Mouse (Mus musculus) hindbrain, embryonic 16.5 days (tissue): Measurements from ENCODE around the gene Spred3. TPM values are rescaled to one million over a fixed set of nuclear protein-coding genes. Genes with fewer than 3 reads are reported as not detected.
"Not testable (repeated sequence)": the region's sequence is repeated elsewhere in the genome, so short reads cannot be mapped to it uniquely, and the experiment has no call there.

Experiments
- ATAC-seq: fragments of 200-750 bp; cut with Nextera tagmentation; 2 replicates; pipeline ENCODE4 v1.8.0; 2017; ENCODE audit warnings: moderate TSS enrichment, moderate library complexity
- H3K27ac ChIP-seq: fragments of 300-500 bp; sonication (generic); 2 replicates; pipeline ENCODE4 v1.5.1; 2014; ENCODE audit warnings: low read depth, mild to moderate bottlenecking, control low read depth, low read length, moderate library complexity
- H3K27me3 ChIP-seq: fragments of 300-500 bp; sonication (generic); replicated peaks from 2 replicates; pipeline ENCODE4 v1.6.1; 2014; ENCODE audit warnings: low read length; ENCODE audit not compliant: control insufficient read depth, insufficient read depth
- H3K36me3 ChIP-seq: fragments of 300-500 bp; sonication (generic); 2 replicates; pipeline ENCODE4 v1.6.1; 2014; ENCODE audit warnings: mild to moderate bottlenecking, low read length, moderate library complexity, mixed read lengths; ENCODE audit not compliant: control insufficient read depth, insufficient read depth
- H3K4me1 ChIP-seq: fragments of 300-500 bp; sonication (generic); 2 replicates; pipeline ENCODE4 v1.6.1; 2014; ENCODE audit warnings: low read depth, low read length; ENCODE audit not compliant: control insufficient read depth, insufficient read depth
- H3K4me2 ChIP-seq: fragments of 300-500 bp; sonication (generic); 2 replicates; pipeline ENCODE4 v1.6.1; 2014; ENCODE audit warnings: mild to moderate bottlenecking, low read length, control low read depth, moderate library complexity
- H3K4me3 ChIP-seq: fragments of 300-500 bp; sonication (generic); 2 replicates; pipeline ENCODE4 v1.5.1; 2014; ENCODE audit warnings: mild to moderate bottlenecking, low read length, control low read depth, moderate library complexity
- H3K9ac ChIP-seq: fragments of 300-500 bp; sonication (generic); 2 replicates; pipeline ENCODE4 v1.6.1; 2014; ENCODE audit warnings: low read depth, mild to moderate bottlenecking, control low read depth, low read length, moderate library complexity
- H3K9me3 ChIP-seq: fragments of 300-500 bp; sonication (generic); 2 replicates; pipeline ENCODE4 v1.6.1; 2014; ENCODE audit warnings: mild to moderate bottlenecking, low read length, moderate library complexity; ENCODE audit not compliant: control insufficient read depth
- WGBS: fragments of 180-500 bp; shearing (Covaris S2); extraction: QIAGEN DNeasy Blood & Tissue Kit; methylation state at CpG from one replicate; pipeline ENCODE4 v1.1.7; 2014; 5-methylcytosine and 5-hydroxymethylcytosine counted together
- polyA plus RNA-seq: library from polyadenylated mRNA; unstranded; fragments of >200 nt; fragmentation: Nextera tagmentation; extraction: Ambion mirVana; gene quantifications from 2 replicates; pipeline ENCODE4 v1.2.1, GENCODE M21; 2015

Spred3 gene
- polyA plus RNA-seq, 1 experiment from 2014 or later, result 10.4 TPM

DNA sequence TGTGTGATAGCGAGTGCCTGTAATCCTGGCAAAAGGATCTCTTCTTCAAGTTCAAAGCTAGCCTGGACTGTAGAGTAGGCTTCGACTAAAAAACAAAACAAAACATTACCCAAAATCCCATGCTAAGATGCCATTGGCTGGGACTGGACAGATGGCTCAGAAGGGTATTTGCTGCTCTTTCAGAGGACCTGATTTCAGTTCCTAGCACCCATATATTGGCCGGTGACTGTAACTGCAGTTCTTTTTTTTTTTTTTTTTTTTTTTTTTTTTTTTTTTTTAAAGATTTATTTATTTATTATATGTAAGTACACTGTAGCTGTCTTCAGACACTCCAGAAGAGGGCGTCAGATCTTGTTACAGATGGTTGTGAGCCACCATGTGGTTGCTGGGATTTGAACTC is 31.0 kb downstream of the Spred3 start:
- WGBS, result 94% methylated on average over 3 of the region's 4 CpGs
- H3K4me1 ChIP-seq, H3K9ac ChIP-seq, H3K4me3 ChIP-seq, H3K27me3 ChIP-seq, H3K4me2 ChIP-seq, H3K27ac ChIP-seq, H3K36me3 ChIP-seq, H3K9me3 ChIP-seq, ATAC-seq: not testable (repeated sequence)

GRCm38 (mm10) chr7:29137429-29137828 is 32.8 kb downstream of the Spred3 start:
- H3K27ac ChIP-seq, result no peak overlapping the region
- H3K27me3 ChIP-seq, result peaks cover 2% of the 10 kb centered on the region
- H3K4me2 ChIP-seq, result no peak overlapping the region
- ATAC-seq, result no peak
- no peaks in the 10 kb centered on the region; the same call in 1 of the 2 replicates for H3K4me1 ChIP-seq
- no peaks in the 10 kb centered on the region for H3K36me3 ChIP-seq
- no peaks in the 10 kb centered on the region for H3K9me3 ChIP-seq
- H3K4me3 ChIP-seq, result no peak overlapping the region
- 43% methylated on average over 16 of the region's 16 CpGs for WGBS
- no peak overlapping the region for H3K9ac ChIP-seq

- Histone ChIP-seq H3K4me2 (peak within 1 kb of the TSS; percentile 60), H3K4me3 (peak within 1 kb of the TSS; percentile 30), H3K4me1 (no peaks in the 10 kb centered on the region; the same call in 1 of the 2 replicates), H3K9ac (peak within 1 kb of the TSS; percentile 9; the same call in 1 of the 2 replicates), H3K9me3 (no peaks in the 10 kb centered on the region), H3K36me3 (no peaks in the 10 kb centered on the region), H3K27me3 (peaks cover 2% of the 10 kb centered on the region), H3K27ac (no peak within 1 kb of the TSS)
- ATAC-seq, result peak; percentile 71
- WGBS, result 2% methylated on average over 10 of the region's 20 CpGs
Measured at GRCm38 (mm10) chr7:29134693-29135386, 35.4 kb downstream of the Spred3 start, which contains the start of gene Rasgrp4. Gene Rasgrp4 (plus strand): TSS chr7:29134851.

- no peaks in the 10 kb centered on the region for H3K36me3 ChIP-seq
- H3K27ac ChIP-seq, result no peak overlapping the region
- H3K9me3 ChIP-seq, result no peaks in the 10 kb centered on the region
- H3K4me3 ChIP-seq, result peak overlapping the region; percentile 30
- peak overlapping the region; percentile 60 for H3K4me2 ChIP-seq
- WGBS, result 5% methylated on average over 4 of the region's 4 CpGs
- ATAC-seq, result no peak
- peaks cover 2% of the 10 kb centered on the region for H3K27me3 ChIP-seq
- no peaks in the 10 kb centered on the region; the same call in 1 of the 2 replicates for H3K4me1 ChIP-seq
- no peak overlapping the region for H3K9ac ChIP-seq
Measured at GRCm38 (mm10) chr7:29134230-29134629, 36.0 kb downstream of the Spred3 start.

GRCm38 (mm10) chr7:29128725-29129124 is 41.5 kb downstream of the Spred3 start:
- Histone ChIP-seq H3K9ac (no peak overlapping the region), H3K27me3 (peaks cover 3% of the 10 kb centered on the region), H3K9me3 (no peaks in the 10 kb centered on the region), H3K4me3 (no peak overlapping the region), H3K36me3 (no peaks in the 10 kb centered on the region), H3K4me1 (peaks cover 7% of the 10 kb centered on the region), H3K27ac (no peak overlapping the region), H3K4me2 (no peak overlapping the region)
- 60% methylated on average over 2 of the region's 2 CpGs for WGBS
- ATAC-seq, result no peak

DNA sequence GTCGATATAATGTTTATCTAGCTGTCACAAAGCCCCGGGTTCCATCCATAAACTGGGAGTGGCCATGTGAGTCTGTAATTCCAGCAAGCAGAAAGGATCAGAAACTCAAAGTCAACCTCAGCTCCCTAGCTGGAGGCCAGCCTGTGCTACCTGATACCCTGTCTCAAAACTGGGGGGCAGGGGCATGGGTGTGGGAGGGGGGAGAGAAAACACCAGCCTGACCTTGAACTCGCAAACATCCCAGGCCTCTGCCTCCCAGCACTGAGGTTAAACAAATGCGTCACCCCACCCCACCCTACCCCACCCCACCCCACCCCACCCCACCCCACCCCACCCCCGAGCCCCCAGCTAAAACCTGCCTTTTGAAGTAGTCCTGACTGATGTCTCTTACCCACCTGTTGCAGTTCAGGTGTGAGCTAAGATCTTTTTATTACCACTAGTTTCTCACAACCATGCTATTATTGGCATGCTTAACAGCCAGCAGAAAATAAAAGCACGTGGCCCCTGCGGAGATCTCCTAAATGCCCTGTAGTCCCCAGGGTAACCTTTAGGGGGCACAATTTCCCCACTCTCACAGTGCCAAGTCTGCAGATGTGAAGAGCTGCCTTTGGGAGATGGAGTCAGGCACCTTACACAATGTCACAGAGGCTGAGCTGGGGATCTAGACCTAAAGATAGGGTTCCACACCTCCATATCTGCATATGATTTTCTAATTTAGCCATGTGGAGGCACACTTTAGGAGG is 43.9 kb downstream of the Spred3 start:
- no peaks in the 10 kb centered on the region for H3K36me3 ChIP-seq
- 36% methylated on average over 7 of the region's 7 CpGs for WGBS
- no peak overlapping the region for H3K4me2 ChIP-seq
- H3K9me3 ChIP-seq, result no peaks in the 10 kb centered on the region
- H3K4me1 ChIP-seq, result peaks cover 7% of the 10 kb centered on the region
- no peak overlapping the region for H3K4me3 ChIP-seq
- no peak overlapping the region for H3K27ac ChIP-seq
- no peak overlapping the region for H3K9ac ChIP-seq
- no peak for ATAC-seq
- peaks cover 3% of the 10 kb centered on the region for H3K27me3 ChIP-seq

DNA sequence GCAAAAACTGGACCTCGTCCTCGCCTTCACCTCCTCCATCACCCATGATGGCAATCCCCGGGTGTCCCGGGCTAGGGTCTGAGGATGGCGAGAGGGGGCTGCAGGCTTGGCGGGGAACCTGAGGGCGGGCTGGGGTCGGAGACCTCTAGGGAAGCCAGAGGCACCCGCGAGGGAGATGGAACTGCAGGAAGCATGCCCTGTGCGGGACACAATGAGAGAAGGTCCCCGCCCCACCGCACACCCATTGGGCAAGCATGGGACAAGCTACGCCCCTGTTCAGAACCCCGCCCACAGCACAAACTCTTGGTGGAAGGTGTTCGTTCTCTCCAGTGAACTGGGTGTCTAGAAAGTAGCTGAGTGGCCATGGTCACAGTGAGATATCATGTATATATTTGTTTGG is 45.2 kb downstream of the Spred3 start, which contains the start of gene Ryr1:
TSS of gene Ryr1 (minus strand) at position 210 of the 400 bp plus-strand sequence.
- H3K27ac ChIP-seq, result no peak within 1 kb of the TSS
- no peak for ATAC-seq
- H3K36me3 ChIP-seq, result no peaks in the 10 kb centered on the region
- WGBS, result 0% methylated on average over 16 of the region's 16 CpGs
- H3K27me3 ChIP-seq, result peaks cover 3% of the 10 kb centered on the region
- H3K4me3 ChIP-seq, result peak within 1 kb of the TSS; percentile 33
- H3K9me3 ChIP-seq, result no peaks in the 10 kb centered on the region
- peaks cover 7% of the 10 kb centered on the region for H3K4me1 ChIP-seq
- peak within 1 kb of the TSS; percentile 48 for H3K9ac ChIP-seq
- peak within 1 kb of the TSS; percentile 66 for H3K4me2 ChIP-seq

DNA sequence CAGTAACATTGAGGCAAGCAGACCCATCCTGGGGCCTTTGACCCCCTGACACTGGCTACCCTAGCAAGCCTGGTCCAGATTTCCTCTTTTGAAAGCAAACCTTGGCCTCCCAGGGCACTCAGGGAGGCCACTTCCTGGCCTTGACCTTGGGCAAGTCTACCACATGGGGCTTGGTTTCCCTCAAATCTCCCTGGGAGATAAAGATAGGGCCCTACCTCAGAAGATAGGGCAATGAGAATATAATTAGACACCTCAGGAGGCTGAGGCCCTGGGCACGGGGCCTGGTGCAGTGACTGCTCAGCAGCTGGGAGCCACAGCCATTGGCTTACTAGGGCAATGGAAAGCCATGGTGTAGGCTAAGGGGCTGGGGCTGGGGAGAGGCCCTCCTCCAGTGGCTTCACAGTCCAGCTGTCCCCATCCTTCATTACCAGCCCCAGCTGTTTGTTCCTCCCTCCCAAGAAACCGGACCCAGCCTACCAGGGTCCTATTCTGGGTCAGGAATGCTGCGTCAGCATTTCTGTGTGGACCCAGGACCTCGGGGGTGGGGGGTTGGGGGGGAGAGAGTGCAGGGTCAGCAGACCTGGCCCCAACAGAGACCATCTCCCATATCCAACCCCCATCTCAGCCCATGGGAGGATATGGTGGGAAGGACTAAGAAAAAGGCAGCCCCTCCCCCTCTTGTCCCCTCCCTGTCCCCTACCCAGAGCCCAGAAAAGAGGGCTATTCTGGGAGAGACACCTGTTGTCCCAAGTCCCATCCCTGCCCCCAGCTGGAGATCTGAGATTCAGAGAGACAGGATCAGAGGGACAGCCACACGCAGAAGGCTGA is 46.5 kb downstream of the Spred3 start:
- no peak for ATAC-seq
- H3K4me2 ChIP-seq, result no peak overlapping the region
- no peak overlapping the region for H3K27ac ChIP-seq
- 45% methylated on average over 5 of the region's 5 CpGs for WGBS
- peaks cover 7% of the 10 kb centered on the region for H3K4me1 ChIP-seq
- H3K27me3 ChIP-seq, result peaks cover 3% of the 10 kb centered on the region
- no peaks in the 10 kb centered on the region for H3K36me3 ChIP-seq
- no peaks in the 10 kb centered on the region for H3K9me3 ChIP-seq
- H3K4me3 ChIP-seq, result no peak overlapping the region
- no peak overlapping the region for H3K9ac ChIP-seq
